Mouse (Mus musculus): ENCODE measurements around the gene Leap2.
"Not testable (repeated sequence)": the region's sequence is repeated elsewhere in the genome, so short reads cannot be mapped to it uniquely, and the experiment has no call there.

The Leap2 gene

GRCm38 (mm10) chr11:53441921-53442320, 19.0 kb upstream of the Leap2 start:
- DNase-seq (ENCODE audit: low spot score in 2 of 2), result no peak

GRCm38 (mm10) chr11:53436338-53436737, 13.4 kb upstream of the Leap2 start:
- DNase-seq (ENCODE audit: low spot score in 2 of 2), result no peak

- DNase-seq (ENCODE audit: low spot score in 2 of 2), result no peak
Observed at GRCm38 (mm10) chr11:53435504-53435903, 12.5 kb upstream of the Leap2 start.

GRCm38 (mm10) chr11:53433057-53433456, 10.1 kb upstream of the Leap2 start:
- no peak for DNase-seq (ENCODE audit: low spot score in 2 of 2)

- peak in 1 of 2 experiments; percentile 35 for DNase-seq (ENCODE audit: low spot score in 2 of 2)
Observed at GRCm38 (mm10) chr11:53431347-53432056, 8.5 kb upstream of the Leap2 start.

- DNase-seq (ENCODE audit: low spot score in 2 of 2), result peak; percentile 97 to 99
Observed at GRCm38 (mm10) chr11:53430670-53431346, 7.8 kb upstream of the Leap2 start, which contains the start of the genes Uqcrq and Gdf9. Gene Uqcrq, minus strand, starts transcription at chr11:53430831. Gene Gdf9, plus strand, starts transcription at chr11:53431023.

GRCm38 (mm10) chr11:53430300-53430669, 7.3 kb upstream of the Leap2 start:
- DNase-seq (ENCODE audit: low spot score in 2 of 2), result no peak

- no peak for DNase-seq (ENCODE audit: low spot score in 2 of 2)
Observed at GRCm38 (mm10) chr11:53429182-53429581, 6.2 kb upstream of the Leap2 start.

- DNase-seq (ENCODE audit: low spot score in 2 of 2), result no peak
Observed at GRCm38 (mm10) chr11:53428716-53429057, 5.7 kb upstream of the Leap2 start.

- DNase-seq (ENCODE audit: low spot score in 2 of 2), result no peak
Observed at GRCm38 (mm10) chr11:53427993-53428715, 5.2 kb upstream of the Leap2 start.

GRCm38 (mm10) chr11:53426914-53427313, 3.9 kb upstream of the Leap2 start:
- DNase-seq (ENCODE audit: low spot score in 2 of 2), result not testable (repeated sequence)

GRCm38 (mm10) chr11:53425711-53426255, 2.8 kb upstream of the Leap2 start:
- no peak for DNase-seq (ENCODE audit: low spot score in 2 of 2)

GRCm38 (mm10) chr11:53425251-53425650, 2.3 kb upstream of the Leap2 start:
- no peak for DNase-seq (ENCODE audit: low spot score in 2 of 2)

GRCm38 (mm10) chr11:53424826-53425225, 1.9 kb upstream of the Leap2 start:
- no peak for DNase-seq (ENCODE audit: low spot score in 2 of 2)

GRCm38 (mm10) chr11:53418048-53418447, 4.9 kb downstream of the Leap2 start:
- DNase-seq (ENCODE audit: low spot score in 2 of 2), result no peak

GRCm38 (mm10) chr11:53413871-53414270, 9.1 kb downstream of the Leap2 start:
- no peak for DNase-seq (ENCODE audit: low spot score in 2 of 2)

- no peak for DNase-seq (ENCODE audit: low spot score in 2 of 2)
Observed at GRCm38 (mm10) chr11:53411738-53412137, 11.2 kb downstream of the Leap2 start.

- DNase-seq (ENCODE audit: low spot score in 2 of 2), result no peak
Observed at GRCm38 (mm10) chr11:53403638-53404037, 19.3 kb downstream of the Leap2 start.

- DNase-seq (ENCODE audit: low spot score in 2 of 2), result no peak
Observed at GRCm38 (mm10) chr11:53393856-53394255, 29.1 kb downstream of the Leap2 start.

- DNase-seq (ENCODE audit: low spot score in 2 of 2), result no peak
Observed at GRCm38 (mm10) chr11:53383758-53384428, 39.1 kb downstream of the Leap2 start.

GRCm38 (mm10) chr11:53378918-53379317, 44.1 kb downstream of the Leap2 start:
- no peak for DNase-seq (ENCODE audit: low spot score in 2 of 2)
